Mouse (Mus musculus) adrenal gland, adult (tissue): ENCODE data around the gene Psg16.
"Not testable (repeated sequence)": the region's sequence is repeated elsewhere in the genome, so short reads cannot be mapped to it uniquely, and the experiment has no call there.

ENCODE experiments used
- DNase-seq, 2 experiments: peaks; one replicate each; pipeline ENCODE4 v3.0.0; 2022 to 2023; ENCODE audit warnings: low spot score in 1 of 2; ENCODE audit not compliant: inconsistent age in 2 of 2

Gene Psg16

GRCm38 (mm10) chr7:17055287-17055946, 18.4 kb upstream of the Psg16 start:
- DNase-seq = no peak

- peak; percentile 87 to 89 for DNase-seq
Measured at GRCm38 (mm10) chr7:17056081-17056581, 17.7 kb upstream of the Psg16 start.

- no peak for DNase-seq
Measured at GRCm38 (mm10) chr7:17056601-17057523, 17.0 kb upstream of the Psg16 start.

- DNase-seq = peak; percentile 80 to 81
Measured at GRCm38 (mm10) chr7:17058071-17058689, 15.7 kb upstream of the Psg16 start.

- peak; percentile 33 to 50 for DNase-seq
Measured at GRCm38 (mm10) chr7:17058816-17059462, 14.9 kb upstream of the Psg16 start.

GRCm38 (mm10) chr7:17059463-17059844, 14.4 kb upstream of the Psg16 start:
- DNase-seq = peak in 1 of 2 experiments; percentile 43

GRCm38 (mm10) chr7:17060031-17060781, 13.6 kb upstream of the Psg16 start:
- DNase-seq = peak; percentile 96 to 98

- peak; percentile 54 to 75 for DNase-seq
Measured at GRCm38 (mm10) chr7:17060782-17061605, 12.8 kb upstream of the Psg16 start.

- peak; percentile 45 to 65 for DNase-seq
Measured at GRCm38 (mm10) chr7:17062389-17062788, 11.5 kb upstream of the Psg16 start, which contains the start of gene Hif3a. Gene Hif3a (minus strand): TSS chr7:17062427.

- peak in 1 of 2 experiments; percentile 47 for DNase-seq
Measured at GRCm38 (mm10) chr7:17062845-17063244, 11.0 kb upstream of the Psg16 start.

GRCm38 (mm10) chr7:17065620-17066019, 8.2 kb upstream of the Psg16 start:
- no peak for DNase-seq

- DNase-seq = peak; percentile 76 to 94
Measured at GRCm38 (mm10) chr7:17066412-17066811, 7.4 kb upstream of the Psg16 start.

GRCm38 (mm10) chr7:17067000-17067399, 6.8 kb upstream of the Psg16 start:
- no peak for DNase-seq

GRCm38 (mm10) chr7:17067651-17068050, 6.2 kb upstream of the Psg16 start:
- DNase-seq = not testable (repeated sequence)

- no peak for DNase-seq
Measured at GRCm38 (mm10) chr7:17073513-17073903, 332 bp upstream of the Psg16 start.

- DNase-seq = peak; percentile 27 to 67
Measured at GRCm38 (mm10) chr7:17076542-17076941, 2.7 kb downstream of the Psg16 start.

GRCm38 (mm10) chr7:17078076-17078654, 4.3 kb downstream of the Psg16 start:
- no peak for DNase-seq

- DNase-seq = no peak
Measured at GRCm38 (mm10) chr7:17082766-17083165, 8.9 kb downstream of the Psg16 start.

GRCm38 (mm10) chr7:17087731-17088130, 13.9 kb downstream of the Psg16 start:
- DNase-seq = peak; percentile 43 to 69
